Mouse (Mus musculus) hindbrain, embryonic 16.5 days (tissue): ENCODE measurements around the gene Gpi1. TPM values are rescaled to one million over a fixed set of nuclear protein-coding genes. Genes with fewer than 3 reads are reported as not detected.

Source experiments
- ATAC-seq: fragments of 200-750 bp; cut with Nextera tagmentation; 2 replicates; pipeline ENCODE4 v1.8.0; 2017; ENCODE audit warnings: moderate TSS enrichment, moderate library complexity
- H3K27ac ChIP-seq: fragments of 300-500 bp; sonication (generic); 2 replicates; pipeline ENCODE4 v1.5.1; 2014; ENCODE audit warnings: low read depth, mild to moderate bottlenecking, control low read depth, low read length, moderate library complexity
- H3K27me3 ChIP-seq: fragments of 300-500 bp; sonication (generic); replicated peaks from 2 replicates; pipeline ENCODE4 v1.6.1; 2014; ENCODE audit warnings: low read length; ENCODE audit not compliant: control insufficient read depth, insufficient read depth
- H3K36me3 ChIP-seq: fragments of 300-500 bp; sonication (generic); 2 replicates; pipeline ENCODE4 v1.6.1; 2014; ENCODE audit warnings: mild to moderate bottlenecking, low read length, moderate library complexity, mixed read lengths; ENCODE audit not compliant: control insufficient read depth, insufficient read depth
- H3K4me1 ChIP-seq: fragments of 300-500 bp; sonication (generic); 2 replicates; pipeline ENCODE4 v1.6.1; 2014; ENCODE audit warnings: low read depth, low read length; ENCODE audit not compliant: control insufficient read depth, insufficient read depth
- H3K4me2 ChIP-seq: fragments of 300-500 bp; sonication (generic); 2 replicates; pipeline ENCODE4 v1.6.1; 2014; ENCODE audit warnings: mild to moderate bottlenecking, low read length, control low read depth, moderate library complexity
- H3K4me3 ChIP-seq: fragments of 300-500 bp; sonication (generic); 2 replicates; pipeline ENCODE4 v1.5.1; 2014; ENCODE audit warnings: mild to moderate bottlenecking, low read length, control low read depth, moderate library complexity
- H3K9ac ChIP-seq: fragments of 300-500 bp; sonication (generic); 2 replicates; pipeline ENCODE4 v1.6.1; 2014; ENCODE audit warnings: low read depth, mild to moderate bottlenecking, control low read depth, low read length, moderate library complexity
- H3K9me3 ChIP-seq: fragments of 300-500 bp; sonication (generic); 2 replicates; pipeline ENCODE4 v1.6.1; 2014; ENCODE audit warnings: mild to moderate bottlenecking, low read length, moderate library complexity; ENCODE audit not compliant: control insufficient read depth
- WGBS: fragments of 180-500 bp; shearing (Covaris S2); extraction: QIAGEN DNeasy Blood & Tissue Kit; methylation state at CpG from one replicate; pipeline ENCODE4 v1.1.7; 2014; 5-methylcytosine and 5-hydroxymethylcytosine counted together
- polyA plus RNA-seq: library from polyadenylated mRNA; unstranded; fragments of >200 nt; fragmentation: Nextera tagmentation; extraction: Ambion mirVana; gene quantifications from 2 replicates; pipeline ENCODE4 v1.2.1, GENCODE M21; 2015

Gpi1 gene
- polyA plus RNA-seq, 1 experiment from 2014 or later = 401 TPM

DNA sequence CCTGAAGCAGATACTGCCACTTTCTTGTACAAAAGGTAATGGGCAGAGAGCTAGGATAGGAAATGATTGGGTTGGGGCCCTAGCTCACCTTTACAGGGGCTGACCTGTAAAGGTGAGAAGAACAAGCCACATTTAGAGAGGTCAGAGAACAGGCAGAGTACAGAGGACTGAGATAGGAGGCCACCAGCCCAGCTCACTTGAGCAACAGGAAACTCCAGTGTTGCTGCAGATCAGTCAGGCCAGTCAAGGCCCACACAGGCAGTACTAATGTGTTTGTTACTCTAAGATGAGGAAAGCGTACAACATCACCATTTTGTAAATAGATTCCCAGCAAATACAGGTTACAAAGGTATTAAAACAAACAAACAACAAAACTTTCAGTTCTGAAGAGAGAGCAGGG is 25.8 kb upstream of the Gpi1 start:
- H3K4me3 ChIP-seq = no peak overlapping the region
- no peak for ATAC-seq
- no peaks in the 10 kb centered on the region for H3K4me1 ChIP-seq
- no peaks in the 10 kb centered on the region for H3K9me3 ChIP-seq
- 84% methylated on average over 1 of the region's 1 CpGs for WGBS
- no peak overlapping the region for H3K27ac ChIP-seq
- no peaks in the 10 kb centered on the region for H3K27me3 ChIP-seq
- peaks cover 6% of the 10 kb centered on the region for H3K36me3 ChIP-seq
- H3K9ac ChIP-seq = no peak overlapping the region
- H3K4me2 ChIP-seq = no peak overlapping the region

DNA sequence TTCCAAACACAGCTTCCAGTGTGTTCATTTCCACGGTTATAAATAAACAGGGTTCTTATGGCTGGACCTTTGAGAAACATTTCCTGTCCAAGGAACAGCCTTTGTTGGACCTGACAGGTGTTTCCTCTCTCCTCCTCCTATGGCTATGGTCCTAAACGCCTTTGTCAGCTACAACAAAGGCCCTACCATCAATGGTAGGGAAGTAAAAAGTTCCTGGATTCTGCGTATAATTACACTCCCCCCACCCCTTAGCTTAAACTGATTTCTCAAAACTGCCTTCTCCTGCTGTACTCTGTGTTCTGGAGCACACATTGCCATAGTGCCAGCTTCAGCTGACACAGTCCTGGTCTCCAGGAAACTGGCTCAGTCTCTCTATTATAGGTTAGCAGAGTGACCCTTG is 25.0 kb upstream of the Gpi1 start:
- no peak overlapping the region for H3K9ac ChIP-seq
- no peak overlapping the region for H3K4me2 ChIP-seq
- WGBS = 86% methylated on average over 3 of the region's 3 CpGs
- peaks cover 6% of the 10 kb centered on the region for H3K36me3 ChIP-seq
- no peaks in the 10 kb centered on the region for H3K4me1 ChIP-seq
- no peaks in the 10 kb centered on the region for H3K27me3 ChIP-seq
- no peak overlapping the region for H3K4me3 ChIP-seq
- H3K9me3 ChIP-seq = no peaks in the 10 kb centered on the region
- no peak for ATAC-seq
- no peak overlapping the region for H3K27ac ChIP-seq

DNA sequence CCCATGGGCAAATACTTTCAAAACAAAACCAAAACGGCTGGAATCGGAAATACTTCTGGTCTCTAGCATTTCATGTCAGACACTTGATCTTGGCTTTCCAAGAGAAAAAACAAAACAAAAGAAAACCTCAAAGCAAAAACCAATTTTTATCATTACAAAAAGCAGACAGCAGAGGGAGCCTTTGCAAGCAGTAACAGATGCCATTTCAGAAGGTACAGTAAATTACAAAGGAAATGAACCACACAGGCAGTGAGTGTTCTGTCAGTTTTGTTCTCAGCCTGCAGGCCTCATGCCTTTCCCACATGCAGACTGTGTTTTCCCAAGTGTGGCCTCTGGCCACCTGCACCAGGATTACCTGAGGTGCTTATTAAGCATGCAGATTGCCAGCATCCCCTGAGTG is 21.9 kb upstream of the Gpi1 start:
- H3K4me2 ChIP-seq = no peak overlapping the region
- H3K4me3 ChIP-seq = no peak overlapping the region
- peak; percentile 76; the same call in 1 of the 2 replicates for ATAC-seq
- H3K9ac ChIP-seq = no peak overlapping the region
- peaks cover 13% of the 10 kb centered on the region for H3K36me3 ChIP-seq
- no peaks in the 10 kb centered on the region for H3K9me3 ChIP-seq
- H3K4me1 ChIP-seq = no peaks in the 10 kb centered on the region
- H3K27me3 ChIP-seq = no peaks in the 10 kb centered on the region
- 87% methylated on average over 2 of the region's 2 CpGs for WGBS
- H3K27ac ChIP-seq = no peak overlapping the region

DNA sequence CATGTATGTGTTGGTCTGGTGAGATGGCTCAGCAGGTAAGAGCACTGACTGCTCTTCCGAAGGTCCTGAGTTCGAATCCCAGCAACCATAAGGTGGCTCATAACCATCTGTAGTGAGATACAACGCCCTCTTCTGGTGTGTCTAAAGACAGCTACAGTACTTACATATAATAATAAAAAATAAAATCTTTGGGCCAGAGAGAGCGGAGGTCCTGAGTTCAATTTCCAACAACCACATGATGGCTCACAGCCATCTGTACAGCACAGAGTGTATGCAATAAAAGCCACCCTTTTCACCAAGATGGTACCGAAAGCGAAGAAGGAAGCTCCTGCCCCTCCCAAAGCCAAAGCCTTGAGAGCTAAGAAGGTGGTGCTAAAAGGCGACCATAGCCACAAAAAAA is 20.6 kb upstream of the Gpi1 start, which contains the start of gene Gm6096:
Gene Gm6096 (plus strand): TSS at position 301 of the 400 bp plus-strand sequence.
- Histone ChIP-seq H3K9ac (no peak within 1 kb of the TSS), H3K27me3 (no peaks in the 10 kb centered on the region), H3K36me3 (peaks cover 10% of the 10 kb centered on the region), H3K9me3 (no peaks in the 10 kb centered on the region), H3K4me1 (no peaks in the 10 kb centered on the region), H3K4me2 (no peak within 1 kb of the TSS), H3K4me3 (no peak within 1 kb of the TSS), H3K27ac (no peak within 1 kb of the TSS)
- WGBS = 96% methylated on average over 7 of the region's 7 CpGs
- ATAC-seq = no peak

DNA sequence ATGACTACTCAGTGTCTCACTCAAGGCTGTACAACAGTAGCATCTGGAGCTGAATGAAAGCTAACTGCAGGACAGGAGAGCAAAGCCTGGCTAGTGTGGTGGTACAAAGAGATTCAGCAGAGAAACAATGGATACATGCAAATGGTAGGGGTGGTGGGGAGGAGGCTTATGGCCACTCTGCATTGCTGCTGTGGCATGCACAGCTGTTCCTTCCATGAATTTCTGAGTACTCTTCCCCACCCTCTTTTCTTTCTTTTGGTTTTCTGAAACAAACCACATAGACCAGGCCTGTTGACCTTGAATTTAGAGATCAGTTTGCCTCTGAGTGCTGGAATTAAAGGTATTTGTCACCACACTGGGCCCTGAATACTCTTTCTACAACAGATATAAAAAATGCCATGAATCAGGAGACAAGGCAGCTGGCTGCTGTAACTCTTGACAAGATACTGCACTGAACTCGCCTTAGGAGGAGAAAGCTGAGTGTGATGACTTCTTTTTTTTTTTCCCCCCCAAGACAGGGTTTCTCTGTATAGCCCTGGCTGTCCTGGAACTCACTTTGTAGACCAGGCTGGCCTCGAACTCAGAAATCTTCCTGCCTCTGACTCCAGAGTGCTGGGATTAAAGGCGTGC is 16.8 kb upstream of the Gpi1 start:
- H3K4me3 ChIP-seq = no peak overlapping the region
- WGBS = 96% methylated on average over 3 of the region's 3 CpGs
- no peaks in the 10 kb centered on the region for H3K9me3 ChIP-seq
- H3K27ac ChIP-seq = no peak overlapping the region
- no peak overlapping the region for H3K9ac ChIP-seq
- no peaks in the 10 kb centered on the region for H3K27me3 ChIP-seq
- ATAC-seq = no peak
- H3K4me2 ChIP-seq = no peak overlapping the region
- H3K36me3 ChIP-seq = peaks cover 24% of the 10 kb centered on the region
- no peaks in the 10 kb centered on the region for H3K4me1 ChIP-seq

DNA sequence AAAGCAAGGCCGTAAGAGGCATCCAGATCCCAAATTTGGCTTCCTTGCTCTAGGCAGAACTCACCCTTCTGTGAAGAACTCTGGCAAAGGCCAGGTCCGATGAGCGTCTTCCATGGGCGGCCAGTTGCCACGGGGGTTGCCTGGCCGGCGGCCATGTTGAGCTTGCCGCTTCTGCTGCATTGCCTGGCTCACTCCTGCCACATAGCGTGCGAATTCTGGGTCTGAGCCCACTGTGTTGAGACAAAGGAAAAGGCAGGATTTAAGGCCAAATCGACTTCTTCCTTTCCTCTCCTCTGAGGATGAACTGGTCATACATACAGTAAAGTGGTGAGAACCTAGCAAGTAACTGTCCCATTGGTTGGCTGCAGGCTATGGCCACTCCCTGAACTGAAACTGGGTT is 12.0 kb upstream of the Gpi1 start:
- H3K4me2 ChIP-seq = no peak overlapping the region
- H3K4me3 ChIP-seq = no peak overlapping the region
- peaks cover 49% of the 10 kb centered on the region for H3K36me3 ChIP-seq
- WGBS = 86% methylated on average over 11 of the region's 11 CpGs
- H3K27me3 ChIP-seq = no peaks in the 10 kb centered on the region
- H3K27ac ChIP-seq = no peak overlapping the region
- H3K9me3 ChIP-seq = no peaks in the 10 kb centered on the region
- no peak overlapping the region for H3K9ac ChIP-seq
- no peaks in the 10 kb centered on the region for H3K4me1 ChIP-seq
- ATAC-seq = 0 out of 2 replicates have a peak, but pooled peaks have one; percentile 23

DNA sequence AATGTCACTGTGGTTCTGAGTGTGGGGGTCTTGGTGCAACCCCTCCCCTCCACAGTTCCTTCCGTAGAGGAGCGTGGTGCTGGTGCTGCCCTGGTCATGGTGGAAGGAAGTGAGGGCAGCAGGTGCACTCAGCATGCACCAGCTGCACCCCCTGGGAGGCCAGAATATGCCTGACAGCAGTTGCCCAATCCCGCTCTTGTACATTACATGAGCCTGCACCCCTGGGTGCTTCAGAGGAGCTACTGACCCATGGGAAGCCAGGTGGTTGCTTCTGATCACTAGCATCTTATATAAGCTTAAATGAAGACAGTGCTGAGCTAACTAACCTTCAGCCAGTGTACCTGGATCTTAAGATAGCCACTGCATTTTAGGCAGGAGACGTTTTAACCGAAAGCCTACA is 8.0 kb upstream of the Gpi1 start:
- peaks cover 42% of the 10 kb centered on the region for H3K36me3 ChIP-seq
- peaks cover 6% of the 10 kb centered on the region for H3K4me1 ChIP-seq
- H3K9ac ChIP-seq = no peak overlapping the region
- H3K4me3 ChIP-seq = no peak overlapping the region
- no peak overlapping the region for H3K4me2 ChIP-seq
- H3K9me3 ChIP-seq = no peaks in the 10 kb centered on the region
- WGBS = 79% methylated on average over 5 of the region's 5 CpGs
- H3K27ac ChIP-seq = no peak overlapping the region
- ATAC-seq = no peak
- no peaks in the 10 kb centered on the region for H3K27me3 ChIP-seq

DNA sequence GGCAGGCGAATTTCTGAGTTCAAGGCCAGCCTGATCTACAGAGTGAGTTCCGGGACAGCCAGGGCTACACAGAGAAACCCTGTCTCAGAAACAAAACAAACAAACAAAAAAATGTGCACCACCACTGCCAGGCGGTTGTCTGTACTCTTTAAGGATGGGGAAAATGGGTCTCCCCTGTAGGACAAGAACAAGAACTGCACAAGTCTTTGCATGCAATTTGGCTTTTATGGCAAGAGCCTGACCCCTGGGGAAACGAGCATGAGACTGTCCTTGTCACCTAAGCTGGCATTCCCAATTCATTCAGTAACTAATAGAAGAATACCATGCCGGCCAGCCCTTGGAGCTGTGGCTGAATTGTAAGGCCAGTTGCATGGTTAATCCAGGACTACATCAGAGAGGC is 5.5 kb upstream of the Gpi1 start:
- H3K4me2 ChIP-seq = no peak overlapping the region
- no peak overlapping the region for H3K4me3 ChIP-seq
- H3K27ac ChIP-seq = no peak overlapping the region
- H3K4me1 ChIP-seq = peaks cover 7% of the 10 kb centered on the region
- WGBS = 89% methylated on average over 5 of the region's 5 CpGs
- no peaks in the 10 kb centered on the region for H3K27me3 ChIP-seq
- no peaks in the 10 kb centered on the region for H3K9me3 ChIP-seq
- no peak for ATAC-seq
- peaks cover 34% of the 10 kb centered on the region for H3K36me3 ChIP-seq
- no peak overlapping the region for H3K9ac ChIP-seq

DNA sequence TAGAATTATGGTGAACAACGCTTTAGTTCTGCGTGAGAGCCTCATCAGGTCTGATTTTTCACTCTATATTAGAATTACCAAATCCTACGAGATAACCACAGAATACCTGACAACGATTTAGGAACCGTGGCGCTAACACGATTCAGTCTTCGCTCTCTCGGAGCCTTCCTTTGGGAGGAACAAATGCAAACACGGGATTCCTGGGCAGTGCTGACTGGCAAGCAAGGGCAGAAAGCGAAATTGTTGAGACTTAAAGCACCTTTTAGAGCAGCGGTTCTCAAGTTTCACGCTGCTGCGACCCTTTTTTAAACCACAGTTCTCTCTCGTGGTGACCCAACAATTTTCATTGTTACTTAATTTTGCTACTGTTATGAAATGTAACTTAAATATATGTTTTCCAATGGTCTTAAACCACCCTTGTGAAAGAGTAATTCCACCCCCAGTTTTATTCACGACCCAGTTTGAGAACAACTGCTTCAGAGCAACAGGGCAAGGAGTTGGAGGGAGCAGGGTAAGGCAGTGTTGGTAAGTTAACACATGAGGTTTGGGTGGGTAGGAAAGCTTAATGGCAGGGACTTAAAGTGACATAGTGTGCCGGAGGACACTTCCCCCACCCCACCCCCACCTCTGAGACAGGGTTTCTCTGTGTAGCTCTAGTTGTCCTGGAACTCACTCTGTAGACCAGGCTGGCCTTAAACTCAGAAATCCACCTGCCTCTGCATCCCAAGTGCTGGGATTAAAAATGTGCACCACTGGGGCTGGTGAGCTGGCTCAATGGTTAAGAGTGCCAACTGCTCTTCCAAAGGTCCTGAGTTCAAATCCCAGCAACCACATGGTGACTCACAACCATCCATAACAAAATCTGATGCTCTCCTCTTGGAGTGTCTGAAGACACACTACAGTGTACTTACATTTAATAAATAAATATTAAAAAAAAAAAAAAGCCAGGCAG is 4.8 kb upstream of the Gpi1 start:
- peak overlapping the region; percentile 64 for H3K9ac ChIP-seq

More for the DNA sequence above, 4.8 kb upstream of the Gpi1 start:
- ATAC-seq = no peak
- Histone ChIP-seq H3K4me1 (peaks cover 9% of the 10 kb centered on the region), H3K4me3 (peak overlapping the region; percentile 48), H3K4me2 (peak overlapping the region; percentile 63), H3K27ac (peak overlapping the region; percentile 91), H3K27me3 (no peaks in the 10 kb centered on the region), H3K36me3 (peaks cover 28% of the 10 kb centered on the region), H3K9me3 (no peaks in the 10 kb centered on the region)
- WGBS = 4% methylated on average over 17 of the region's 17 CpGs
